Mouse (Mus musculus) C2C12 (cell line): ENCODE measurements around the gene Tnni2.

Experiments
- CTCF ChIP-seq: IDR thresholded peaks from one replicate; pipeline ENCODE4 v1.5.1; 2011; ENCODE audit not compliant: control insufficient read depth, insufficient read depth, insufficient read length
- USF1 ChIP-seq: IDR thresholded peaks from one replicate; pipeline ENCODE4 v1.6.1; 2011; ENCODE audit warnings: low read depth, mild to moderate bottlenecking, control low read depth, moderate library complexity

- TF ChIP-seq USF1 (no peak), CTCF (no peak)
These were observed 28.3 kb upstream of the Tnni2 start for GRCm38 (mm10) chr7:142413285-142413684.
